Mouse (Mus musculus): ENCODE measurements around the gene Camta1. TPM values are rescaled to one million over a fixed set of nuclear protein-coding genes. Genes with fewer than 3 reads are reported as not detected.

Gene Camta1
- polyA plus RNA-seq, 2 experiments, result 7.3 to 32.8 TPM

DNA sequence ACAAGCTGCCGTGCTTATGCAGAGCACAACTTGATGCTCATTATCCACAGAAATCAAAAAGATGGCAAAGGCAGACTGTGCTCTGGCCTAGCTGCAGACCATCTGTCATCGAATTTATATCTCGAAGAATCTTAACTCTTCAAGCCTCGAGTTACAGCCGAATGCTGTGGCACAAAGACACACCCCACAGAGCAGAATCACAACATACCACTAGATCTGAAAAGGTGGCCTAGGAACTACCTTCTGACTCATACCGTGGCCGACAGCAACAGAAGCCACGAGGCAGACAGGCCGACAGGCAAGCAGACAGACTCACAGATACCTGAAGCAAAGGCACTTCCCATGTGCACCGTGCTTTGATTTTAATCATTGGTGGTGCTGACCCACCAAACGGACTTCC is 758.0 kb downstream of the Camta1 start:
- no peak for ATAC-seq (ENCODE audit: insufficient read depth)
- Histone ChIP-seq H3K27ac (no peak overlapping the region), H3K9ac (replicated peaks) (no peak overlapping the region), H3K27me3 (ENCODE audit: control insufficient read depth, insufficient read depth, low read length) (peaks cover 24% of the 10 kb centered on the region), H3K4me1 (replicated peaks; ENCODE audit: control insufficient read depth in 2 of 2, insufficient read depth in 2 of 2, low read length in 1 of 2) (no peaks in the 10 kb centered on the region), H3K4me3 (ENCODE audit: insufficient read depth in 1 of 2, low read depth in 2 of 2, low read length in 2 of 2) (no peak overlapping the region), H3K36me3 (replicated peaks; ENCODE audit: control insufficient read depth, insufficient read depth, low read depth) (no peaks in the 10 kb centered on the region), H3K4me2 (ENCODE audit: low read depth) (no peak overlapping the region), H3K9me3 (ENCODE audit: control insufficient read depth, low read length) (no peaks in the 10 kb centered on the region)
- TF ChIP-seq EP300 (IDR thresholded peaks at IDR 0.05; ENCODE audit: low read depth) (no peak), CTCF (IDR thresholded peaks at IDR 0.05; ENCODE audit: low read depth) (no peak)
- 70% methylated on average over 11 of the region's 11 CpGs for WGBS (ENCODE audit: insufficient replicate concordance)
- DNase-seq (ENCODE audit: low read depth in 3 of 3, low spot score in 3 of 3), result no peak

DNA sequence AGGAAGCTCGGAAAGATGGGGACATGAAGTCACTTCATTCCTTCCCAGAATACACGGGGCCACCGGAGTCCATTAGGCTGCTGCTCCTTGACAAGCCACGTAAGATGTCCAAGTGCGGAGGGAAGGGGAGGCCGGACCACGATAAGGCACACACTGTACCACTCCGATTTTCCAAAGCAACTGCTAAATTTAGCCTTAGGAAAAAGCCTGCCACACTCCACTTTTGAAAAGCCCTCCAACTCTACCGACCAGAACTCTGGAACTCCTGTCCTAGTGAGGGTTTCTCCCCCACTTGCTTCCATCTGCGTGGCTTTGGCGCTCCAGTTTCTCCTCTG is 764.6 kb downstream of the Camta1 start:
- Histone ChIP-seq H3K9me3 (ENCODE audit: control insufficient read depth, low read length) (no peaks in the 10 kb centered on the region), H3K27ac (no peak overlapping the region), H3K4me3 (ENCODE audit: insufficient read depth in 1 of 2, low read depth in 2 of 2, low read length in 2 of 2) (no peak overlapping the region), H3K4me2 (ENCODE audit: low read depth) (no peak overlapping the region), H3K36me3 (replicated peaks; ENCODE audit: control insufficient read depth, insufficient read depth, low read depth) (no peaks in the 10 kb centered on the region), H3K27me3 (ENCODE audit: control insufficient read depth, insufficient read depth, low read length) (no peaks in the 10 kb centered on the region), H3K4me1 (replicated peaks; ENCODE audit: control insufficient read depth in 2 of 2, insufficient read depth in 2 of 2, low read length in 1 of 2) (no peaks in the 10 kb centered on the region), H3K9ac (replicated peaks) (no peak overlapping the region)
- 75% methylated on average over 11 of the region's 11 CpGs for WGBS (ENCODE audit: insufficient replicate concordance)
- TF ChIP-seq EP300 (IDR thresholded peaks at IDR 0.05; ENCODE audit: low read depth), result no peak
- no peak for TF ChIP-seq CTCF (IDR thresholded peaks at IDR 0.05; ENCODE audit: low read depth)
- ATAC-seq (ENCODE audit: insufficient read depth) (no peak), DNase-seq (ENCODE audit: low read depth in 3 of 3, low spot score in 3 of 3) (no peak)

DNA sequence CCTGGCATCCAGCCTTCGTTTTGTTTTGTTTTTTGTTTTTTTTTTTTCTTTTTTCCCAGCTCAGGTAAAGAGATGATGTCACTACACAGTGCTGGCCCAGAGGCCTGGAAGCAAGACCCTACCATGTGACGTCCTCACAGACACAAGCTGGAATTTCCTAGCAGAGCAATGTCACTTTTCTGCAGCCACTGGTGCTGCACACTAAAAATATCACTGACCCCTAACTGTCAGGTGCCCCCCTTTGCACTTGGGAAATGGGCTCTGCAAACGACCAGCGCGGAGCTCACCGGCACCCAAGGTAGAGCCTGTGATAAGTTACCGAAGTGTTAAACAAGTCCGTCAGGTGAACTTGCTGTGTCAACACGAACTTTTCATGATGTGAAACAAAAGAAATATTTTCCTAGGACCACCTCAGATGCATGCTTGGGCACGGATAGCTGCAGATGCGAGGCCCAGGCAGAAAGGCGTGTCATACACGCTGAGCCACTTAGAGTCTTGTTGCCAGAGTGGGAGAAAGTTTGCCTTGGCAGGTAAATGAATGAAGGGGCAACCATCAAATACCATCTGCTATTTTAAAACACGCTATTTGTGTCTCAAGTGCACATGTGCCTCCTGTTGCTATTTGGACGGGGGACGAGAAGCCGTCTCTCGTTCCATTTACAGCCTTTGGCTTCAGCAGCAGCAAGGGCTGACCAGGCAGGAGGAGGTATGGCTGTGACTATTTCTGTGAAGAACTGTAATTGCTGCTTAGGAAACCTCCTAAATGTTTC is 765.2 kb downstream of the Camta1 start:
- Histone ChIP-seq H3K4me3 (ENCODE audit: insufficient read depth in 1 of 2, low read depth in 2 of 2, low read length in 2 of 2) (no peak overlapping the region), H3K27ac (no peak overlapping the region), H3K27me3 (ENCODE audit: control insufficient read depth, insufficient read depth, low read length) (no peaks in the 10 kb centered on the region), H3K36me3 (replicated peaks; ENCODE audit: control insufficient read depth, insufficient read depth, low read depth) (no peaks in the 10 kb centered on the region), H3K9me3 (ENCODE audit: control insufficient read depth, low read length) (no peaks in the 10 kb centered on the region), H3K4me2 (ENCODE audit: low read depth) (no peak overlapping the region), H3K4me1 (replicated peaks; ENCODE audit: control insufficient read depth in 2 of 2, insufficient read depth in 2 of 2, low read length in 1 of 2) (no peaks in the 10 kb centered on the region), H3K9ac (replicated peaks) (no peak overlapping the region)
- ATAC-seq (ENCODE audit: insufficient read depth), result no peak
- 75% methylated on average over 18 of the region's 18 CpGs for WGBS (ENCODE audit: insufficient replicate concordance)
- TF ChIP-seq EP300 (IDR thresholded peaks at IDR 0.05; ENCODE audit: low read depth) (no peak), CTCF (IDR thresholded peaks at IDR 0.05; ENCODE audit: low read depth) (no peak)
- DNase-seq (ENCODE audit: low read depth in 3 of 3, low spot score in 3 of 3), result no peak

DNA sequence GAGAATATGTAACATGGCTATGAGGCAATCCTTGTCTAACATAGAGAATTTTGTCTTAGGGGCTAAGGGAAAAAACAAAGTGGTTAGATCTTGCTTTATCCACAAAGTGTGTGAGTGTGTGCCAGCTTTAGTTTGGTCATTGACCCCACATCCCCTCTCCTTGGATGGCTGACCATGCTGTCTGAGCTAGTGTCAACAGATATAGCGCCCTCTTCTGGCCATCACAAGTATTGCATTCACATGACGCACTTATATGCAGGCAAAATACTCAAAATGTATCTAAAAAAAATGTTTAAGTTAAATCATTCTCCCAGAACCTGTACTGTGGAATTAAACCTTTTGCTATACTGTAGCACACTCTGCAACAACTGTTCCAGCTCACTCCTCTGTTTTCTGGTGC is 766.5 kb downstream of the Camta1 start:
- Histone ChIP-seq H3K27ac (no peak overlapping the region), H3K4me3 (ENCODE audit: insufficient read depth in 1 of 2, low read depth in 2 of 2, low read length in 2 of 2) (no peak overlapping the region), H3K9me3 (ENCODE audit: control insufficient read depth, low read length) (no peaks in the 10 kb centered on the region), H3K4me2 (ENCODE audit: low read depth) (no peak overlapping the region), H3K4me1 (replicated peaks; ENCODE audit: control insufficient read depth in 2 of 2, insufficient read depth in 2 of 2, low read length in 1 of 2) (no peaks in the 10 kb centered on the region), H3K27me3 (ENCODE audit: control insufficient read depth, insufficient read depth, low read length) (no peaks in the 10 kb centered on the region), H3K36me3 (replicated peaks; ENCODE audit: control insufficient read depth, insufficient read depth, low read depth) (no peaks in the 10 kb centered on the region), H3K9ac (replicated peaks) (no peak overlapping the region)
- 32% methylated on average over 2 of the region's 2 CpGs for WGBS (ENCODE audit: insufficient replicate concordance)
- ATAC-seq (ENCODE audit: insufficient read depth) (no peak), DNase-seq (ENCODE audit: low read depth in 3 of 3, low spot score in 3 of 3) (no peak)
- TF ChIP-seq EP300 (IDR thresholded peaks at IDR 0.05; ENCODE audit: low read depth), result no peak
- peak; percentile 74 for TF ChIP-seq CTCF (IDR thresholded peaks at IDR 0.05; ENCODE audit: low read depth)

DNA sequence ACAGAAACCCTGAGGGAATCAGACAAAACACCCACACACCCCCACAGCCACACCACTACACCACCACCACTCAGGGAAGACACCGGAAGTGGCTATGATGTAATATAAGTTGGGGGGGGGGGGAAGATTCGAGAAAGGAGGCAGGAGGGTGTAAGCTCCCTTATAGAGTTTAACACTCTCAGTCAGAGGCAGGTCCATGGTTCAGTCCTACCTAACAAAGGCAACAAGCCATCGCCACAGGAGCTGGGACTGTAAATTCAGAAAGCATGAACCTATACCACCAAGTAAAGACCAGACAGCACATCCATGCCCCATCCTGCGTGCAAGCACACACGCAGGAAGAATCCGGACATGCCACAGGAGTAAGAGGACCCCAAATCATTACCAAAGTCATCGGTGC is 772.4 kb downstream of the Camta1 start, which contains the start of gene Gm13090:
TSS of gene Gm13090 (plus strand) at position 301 of the 400 bp plus-strand sequence.
- no peak within 1 kb of the TSS for H3K4me3 ChIP-seq (ENCODE audit: insufficient read depth in 1 of 2, low read depth in 2 of 2, low read length in 2 of 2)
- H3K36me3 ChIP-seq (replicated peaks; ENCODE audit: control insufficient read depth, insufficient read depth, low read depth), result no peaks in the 10 kb centered on the region
- TF ChIP-seq EP300 (IDR thresholded peaks at IDR 0.05; ENCODE audit: low read depth), result no peak
- no peak within 1 kb of the TSS for H3K27ac ChIP-seq
- H3K4me2 ChIP-seq (ENCODE audit: low read depth), result no peak within 1 kb of the TSS
- no peak within 1 kb of the TSS for H3K9ac ChIP-seq (replicated peaks)
- ATAC-seq (ENCODE audit: insufficient read depth) (no peak), DNase-seq (ENCODE audit: low read depth in 3 of 3, low spot score in 3 of 3) (no peak)
- WGBS (ENCODE audit: insufficient replicate concordance), result 65% methylated on average over 7 of the region's 7 CpGs
- H3K9me3 ChIP-seq (ENCODE audit: control insufficient read depth, low read length), result no peaks in the 10 kb centered on the region
- no peaks in the 10 kb centered on the region for H3K4me1 ChIP-seq (replicated peaks; ENCODE audit: control insufficient read depth in 2 of 2, insufficient read depth in 2 of 2, low read length in 1 of 2)
- no peaks in the 10 kb centered on the region for H3K27me3 ChIP-seq (ENCODE audit: control insufficient read depth, insufficient read depth, low read length)
